Mouse (Mus musculus): ENCODE measurements around the gene R3hdml. TPM values are rescaled to one million over a fixed set of nuclear protein-coding genes. Genes with fewer than 3 reads are reported as not detected.

Gene R3hdml
- polyA plus RNA-seq (2011; ENCODE audit: insufficient read depth, insufficient read length, low replicate concordance, missing spikeins), result not detected in 2 replicates

- no peak for TF ChIP-seq POLR2A (IDR thresholded peaks at IDR 0.05; ENCODE audit: borderline replicate concordance, control insufficient read depth, low read depth, low read length)
- TF ChIP-seq CTCF (IDR thresholded peaks at IDR 0.05; ENCODE audit: control insufficient read depth, insufficient read depth, low read length), result no peak
- 64% methylated on average over 5 of the region's 5 CpGs for WGBS
- no peak within 1 kb of the TSS for H3K27ac ChIP-seq (ENCODE audit: control insufficient read depth, insufficient read depth, low read depth, low read length, poor library complexity)
- H3K4me3 ChIP-seq (replicated peaks; ENCODE audit: control insufficient read depth, low read depth, low read length), result no peak within 1 kb of the TSS
- H3K4me1 ChIP-seq (ENCODE audit: control insufficient read depth, insufficient read depth, low read length), result no peaks in the 10 kb centered on the region
Observed at GRCm38 (mm10) chr2:163492018-163492417, at the start of gene R3hdml. Gene R3hdml (plus strand): TSS chr2:163492318.

DNA sequence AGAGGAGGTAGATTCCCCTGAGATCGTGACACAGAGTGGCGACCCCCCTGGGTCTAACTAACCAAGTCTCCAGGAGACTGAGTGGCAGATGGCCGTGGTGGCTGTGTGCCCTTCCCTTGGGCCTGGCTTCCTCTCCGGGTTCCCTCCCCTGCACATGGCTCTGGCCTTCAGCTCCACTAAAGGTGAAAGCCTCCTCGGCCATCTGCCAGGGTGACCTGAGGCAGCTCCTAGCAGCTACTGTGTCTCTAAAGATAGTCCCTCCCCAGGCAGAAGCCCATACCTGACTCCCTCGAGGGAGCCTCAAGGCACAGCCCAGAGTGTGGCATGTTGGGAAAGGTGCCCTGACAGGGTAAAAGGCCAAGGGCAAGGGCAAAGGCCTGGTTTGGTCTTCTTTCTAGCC lies 48.6 kb upstream of the R3hdml start:
- TF ChIP-seq POLR2A (IDR thresholded peaks at IDR 0.05; ENCODE audit: borderline replicate concordance, control insufficient read depth, low read depth, low read length) (no peak), CTCF (IDR thresholded peaks at IDR 0.05; ENCODE audit: control insufficient read depth, insufficient read depth, low read length) (no peak)
- Histone ChIP-seq H3K4me3 (replicated peaks; ENCODE audit: control insufficient read depth, low read depth, low read length) (no peak overlapping the region), H3K27ac (ENCODE audit: control insufficient read depth, insufficient read depth, low read depth, low read length, poor library complexity) (no peak overlapping the region), H3K4me1 (ENCODE audit: control insufficient read depth, insufficient read depth, low read length) (no peaks in the 10 kb centered on the region)
- WGBS, result 53% methylated on average over 6 of the region's 6 CpGs

DNA sequence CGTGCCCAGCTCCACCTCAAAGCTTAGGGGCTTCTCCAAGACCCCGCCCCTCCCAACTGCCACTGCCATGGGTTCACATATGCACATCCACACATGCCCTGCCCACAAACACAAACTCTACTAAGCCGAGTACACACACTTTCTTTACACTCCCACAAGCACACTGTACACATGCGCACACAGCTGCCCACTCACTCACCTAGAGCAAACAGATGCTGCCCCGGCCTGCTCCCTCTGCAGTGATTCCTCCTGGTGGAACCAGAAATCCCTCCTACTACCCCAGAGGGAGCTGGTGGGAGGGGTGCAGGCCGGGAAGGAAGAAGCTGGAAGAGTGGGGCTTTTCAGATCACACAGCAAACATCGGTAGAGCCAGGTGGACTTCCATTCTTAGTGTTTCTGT lies 48.1 kb upstream of the R3hdml start:
- TF ChIP-seq POLR2A (IDR thresholded peaks at IDR 0.05; ENCODE audit: borderline replicate concordance, control insufficient read depth, low read depth, low read length) (no peak), CTCF (IDR thresholded peaks at IDR 0.05; ENCODE audit: control insufficient read depth, insufficient read depth, low read length) (no peak)
- Histone ChIP-seq H3K4me1 (ENCODE audit: control insufficient read depth, insufficient read depth, low read length) (no peaks in the 10 kb centered on the region), H3K27ac (ENCODE audit: control insufficient read depth, insufficient read depth, low read depth, low read length, poor library complexity) (no peak overlapping the region), H3K4me3 (replicated peaks; ENCODE audit: control insufficient read depth, low read depth, low read length) (no peak overlapping the region)
- 57% methylated on average over 7 of the region's 7 CpGs for WGBS

DNA sequence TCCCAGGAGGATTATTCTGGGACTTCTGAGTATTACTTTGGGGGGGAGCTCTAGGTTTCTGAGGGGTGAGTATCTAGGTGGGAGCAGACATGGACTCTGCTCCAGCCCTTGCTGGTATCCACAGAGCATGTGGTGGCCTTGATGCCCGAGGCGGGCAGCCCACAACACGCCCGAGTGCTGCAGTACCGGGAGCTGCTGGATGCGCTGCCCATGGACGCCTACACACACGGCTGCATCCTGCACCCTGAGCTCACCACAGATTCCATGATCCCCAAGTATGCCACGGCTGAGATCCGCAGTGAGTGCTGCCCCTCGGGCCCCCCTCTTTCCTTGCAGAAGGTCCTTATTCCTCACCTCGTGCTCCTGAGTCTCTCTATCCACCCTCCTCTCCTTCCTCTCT lies 44.7 kb upstream of the R3hdml start:
- TF ChIP-seq POLR2A (IDR thresholded peaks at IDR 0.05; ENCODE audit: borderline replicate concordance, control insufficient read depth, low read depth, low read length) (no peak), CTCF (IDR thresholded peaks at IDR 0.05; ENCODE audit: control insufficient read depth, insufficient read depth, low read length) (no peak)
- no peaks in the 10 kb centered on the region for H3K4me1 ChIP-seq (ENCODE audit: control insufficient read depth, insufficient read depth, low read length)
- no peak overlapping the region for H3K4me3 ChIP-seq (replicated peaks; ENCODE audit: control insufficient read depth, low read depth, low read length)
- WGBS, result 76% methylated on average over 12 of the region's 12 CpGs
- no peak overlapping the region for H3K27ac ChIP-seq (ENCODE audit: control insufficient read depth, insufficient read depth, low read depth, low read length, poor library complexity)

DNA sequence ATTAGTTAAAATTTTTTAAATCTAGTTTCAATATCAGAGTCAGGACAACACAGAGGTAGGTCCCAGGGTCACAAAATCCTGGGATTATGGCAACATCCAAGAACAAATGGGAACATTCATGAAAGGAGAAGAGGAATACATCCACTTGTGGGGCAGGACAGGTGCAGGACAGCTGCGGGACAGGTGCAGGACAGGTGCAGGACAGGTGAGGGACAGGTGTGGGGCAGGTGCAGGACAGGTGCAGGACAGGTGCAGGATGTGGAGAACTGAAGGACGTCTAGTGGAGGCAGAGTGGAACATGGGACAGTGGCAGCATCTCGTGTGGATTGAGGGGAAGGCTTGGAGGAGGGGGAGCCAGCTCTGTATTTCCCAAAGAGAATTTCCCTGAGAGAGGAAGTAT lies 42.8 kb upstream of the R3hdml start:
- 51% methylated on average over 3 of the region's 3 CpGs for WGBS
- Histone ChIP-seq H3K4me3 (replicated peaks; ENCODE audit: control insufficient read depth, low read depth, low read length) (no peak overlapping the region), H3K27ac (ENCODE audit: control insufficient read depth, insufficient read depth, low read depth, low read length, poor library complexity) (no peak overlapping the region), H3K4me1 (ENCODE audit: control insufficient read depth, insufficient read depth, low read length) (no peaks in the 10 kb centered on the region)
- no peak for TF ChIP-seq POLR2A (IDR thresholded peaks at IDR 0.05; ENCODE audit: borderline replicate concordance, control insufficient read depth, low read depth, low read length)
- no peak for TF ChIP-seq CTCF (IDR thresholded peaks at IDR 0.05; ENCODE audit: control insufficient read depth, insufficient read depth, low read length)

DNA sequence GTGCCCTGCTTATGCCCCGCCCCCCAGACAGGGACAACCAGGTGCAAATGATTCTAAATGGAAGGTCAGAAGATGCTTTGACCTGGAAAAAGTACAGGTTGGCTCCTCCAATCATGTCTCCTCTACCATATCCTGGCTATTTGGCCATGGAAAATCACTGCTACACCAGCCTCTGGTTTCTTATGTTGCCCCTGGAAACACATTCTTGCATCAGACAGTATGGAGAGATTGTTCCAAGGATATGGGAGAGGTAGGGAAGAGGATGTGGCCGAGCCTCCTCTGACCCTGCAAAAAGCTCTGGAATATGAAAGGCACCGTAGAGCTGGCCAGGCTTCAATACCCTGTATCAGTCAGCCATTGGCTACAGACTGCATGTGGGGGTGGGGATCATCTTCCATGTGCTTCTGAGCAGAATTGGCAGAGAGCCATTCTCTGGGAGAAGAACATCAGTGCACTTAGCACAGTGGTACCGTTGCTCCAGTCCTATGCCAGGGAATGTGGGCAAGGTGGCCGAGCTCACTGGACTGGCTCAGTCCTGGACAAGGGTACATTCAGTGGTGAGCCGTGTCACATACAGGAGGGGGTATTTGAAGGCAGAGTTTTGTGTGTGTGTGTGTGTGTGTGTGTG lies 41.3 kb upstream of the R3hdml start:
- TF ChIP-seq POLR2A (IDR thresholded peaks at IDR 0.05; ENCODE audit: borderline replicate concordance, control insufficient read depth, low read depth, low read length) (no peak), CTCF (IDR thresholded peaks at IDR 0.05; ENCODE audit: control insufficient read depth, insufficient read depth, low read length) (no peak)
- no peak overlapping the region for H3K4me3 ChIP-seq (replicated peaks; ENCODE audit: control insufficient read depth, low read depth, low read length)
- 57% methylated on average over 6 of the region's 6 CpGs for WGBS
- no peak overlapping the region for H3K27ac ChIP-seq (ENCODE audit: control insufficient read depth, insufficient read depth, low read depth, low read length, poor library complexity)
- H3K4me1 ChIP-seq (ENCODE audit: control insufficient read depth, insufficient read depth, low read length), result no peaks in the 10 kb centered on the region

GRCm38 (mm10) chr2:163452738-163453137 lies 39.4 kb upstream of the R3hdml start:
- TF ChIP-seq CTCF (IDR thresholded peaks at IDR 0.05; ENCODE audit: control insufficient read depth, insufficient read depth, low read length), result no peak
- no peak for TF ChIP-seq POLR2A (IDR thresholded peaks at IDR 0.05; ENCODE audit: borderline replicate concordance, control insufficient read depth, low read depth, low read length)
- Histone ChIP-seq H3K4me3 (replicated peaks; ENCODE audit: control insufficient read depth, low read depth, low read length) (no peak overlapping the region), H3K27ac (ENCODE audit: control insufficient read depth, insufficient read depth, low read depth, low read length, poor library complexity) (no peak overlapping the region), H3K4me1 (ENCODE audit: control insufficient read depth, insufficient read depth, low read length) (no peaks in the 10 kb centered on the region)
- WGBS, result 84% methylated on average over 6 of the region's 6 CpGs

GRCm38 (mm10) chr2:163453378-163453777 lies 38.7 kb upstream of the R3hdml start:
- Histone ChIP-seq H3K4me3 (replicated peaks; ENCODE audit: control insufficient read depth, low read depth, low read length) (no peak overlapping the region), H3K4me1 (ENCODE audit: control insufficient read depth, insufficient read depth, low read length) (no peaks in the 10 kb centered on the region), H3K27ac (ENCODE audit: control insufficient read depth, insufficient read depth, low read depth, low read length, poor library complexity) (no peak overlapping the region)
- TF ChIP-seq POLR2A (IDR thresholded peaks at IDR 0.05; ENCODE audit: borderline replicate concordance, control insufficient read depth, low read depth, low read length) (no peak), CTCF (IDR thresholded peaks at IDR 0.05; ENCODE audit: control insufficient read depth, insufficient read depth, low read length) (no peak)
- WGBS, result 81% methylated on average over 13 of the region's 13 CpGs
